Mouse (Mus musculus) neural tube, embryonic 11.5 days (tissue): ENCODE results near the gene Dpp10. TPM values are rescaled to one million over a fixed set of nuclear protein-coding genes. Genes with fewer than 3 reads are reported as not detected.

ENCODE experiments used
- ATAC-seq: fragments of 200-750 bp; cut with Nextera tagmentation; 2 replicates; pipeline ENCODE4 v1.8.0; 2017; ENCODE audit warnings: moderate number of reproducible peaks, mild to moderate bottlenecking, moderate TSS enrichment, moderate library complexity; ENCODE audit not compliant: insufficient read depth, low FRiP score, low TSS enrichment
- DNase-seq: peaks from one replicate; pipeline ENCODE4 v3.0.0-alpha.2; 2015; ENCODE audit warnings: low spot score
- H3K27ac ChIP-seq: fragments of 300-500 bp; sonication (generic); 2 replicates; pipeline ENCODE4 v1.5.1; 2014; ENCODE audit warnings: low read depth, mild to moderate bottlenecking, low read length
- H3K27me3 ChIP-seq: fragments of 300-500 bp; sonication (generic); 2 replicates; pipeline ENCODE4 v1.6.1; 2014; ENCODE audit warnings: mild to moderate bottlenecking, low read length, mixed read lengths; ENCODE audit not compliant: control insufficient read depth, insufficient read depth
- H3K36me3 ChIP-seq: fragments of 300-500 bp; sonication (generic); 2 replicates; pipeline ENCODE4 v1.6.1; 2014; ENCODE audit warnings: mild to moderate bottlenecking, low read length, moderate library complexity, mixed read lengths; ENCODE audit not compliant: control insufficient read depth, insufficient read depth
- H3K4me1 ChIP-seq: fragments of 300-500 bp; sonication (generic); 2 replicates; pipeline ENCODE4 v1.6.1; 2014; ENCODE audit warnings: low read length, mixed read lengths; ENCODE audit not compliant: control insufficient read depth, insufficient read depth
- H3K4me2 ChIP-seq: fragments of 300-500 bp; sonication (generic); 2 replicates; pipeline ENCODE4 v1.6.1; 2014; ENCODE audit warnings: low read depth, mild to moderate bottlenecking, moderate library complexity
- H3K4me3 ChIP-seq: fragments of 300-500 bp; sonication (generic); 2 replicates; pipeline ENCODE4 v1.5.1; 2014; ENCODE audit warnings: low read depth, low read length
- H3K9ac ChIP-seq: fragments of 300-500 bp; sonication (generic); 2 replicates; pipeline ENCODE4 v1.6.1; 2014; ENCODE audit warnings: mild to moderate bottlenecking, low read length
- H3K9me3 ChIP-seq: fragments of 300-500 bp; sonication (generic); 2 replicates; pipeline ENCODE4 v1.6.1; 2016; ENCODE audit warnings: low read length; ENCODE audit not compliant: control insufficient read depth
- WGBS: fragments of 180-500 bp; shearing (Covaris S2); extraction: QIAGEN DNeasy Blood & Tissue Kit; methylation state at CpG from one replicate; pipeline ENCODE4 v1.1.7; 2014; 5-methylcytosine and 5-hydroxymethylcytosine counted together
- polyA plus RNA-seq: library from polyadenylated mRNA; unstranded; fragments of >200 nt; fragmentation: Nextera tagmentation; extraction: Ambion mirVana; gene quantifications from 2 replicates; pipeline ENCODE4 v1.2.1, GENCODE M21; 2014

Gene Dpp10
- 0.70 and 1.1 TPM in 2 replicates for polyA plus RNA-seq

- Histone ChIP-seq H3K4me2 (peak within 1 kb of the TSS; percentile 94), H3K27me3 (peaks cover 25% of the 10 kb centered on the region), H3K4me3 (peak within 1 kb of the TSS; percentile 53), H3K4me1 (no peaks in the 10 kb centered on the region), H3K36me3 (no peaks in the 10 kb centered on the region), H3K9me3 (no peaks in the 10 kb centered on the region), H3K27ac (no peak within 1 kb of the TSS), H3K9ac (peak within 1 kb of the TSS; percentile 41)
- ATAC-seq (peak; percentile 62), DNase-seq (peak; percentile 56)
- WGBS = under 1% methylated on average over 26 of the region's 38 CpGs
These were observed at the start of gene Dpp10 for GRCm38 (mm10) chr1:124044925-124045640. Gene Dpp10 (minus strand): TSS chr1:124045559.

- ATAC-seq (no peak), DNase-seq (no peak)
- no peak overlapping the region for H3K4me3 ChIP-seq
- no peak overlapping the region for H3K9ac ChIP-seq
- H3K4me2 ChIP-seq = no peak overlapping the region
- no peaks in the 10 kb centered on the region for H3K36me3 ChIP-seq
- H3K27me3 ChIP-seq = peaks cover 25% of the 10 kb centered on the region
- no peak overlapping the region for H3K27ac ChIP-seq
- 90% methylated on average over 1 of the region's 1 CpGs for WGBS
- no peaks in the 10 kb centered on the region for H3K4me1 ChIP-seq
- no peaks in the 10 kb centered on the region for H3K9me3 ChIP-seq
These were observed 3.2 kb upstream of the Dpp10 start for GRCm38 (mm10) chr1:124048544-124048943.

GRCm38 (mm10) chr1:124045761-124046300 is 472 bp upstream of the Dpp10 start:
- H3K4me3 ChIP-seq = peak overlapping the region; percentile 53
- peak overlapping the region; percentile 41 for H3K9ac ChIP-seq
- peak; percentile 64 for DNase-seq
- no peak overlapping the region for H3K27ac ChIP-seq
- H3K4me1 ChIP-seq = no peaks in the 10 kb centered on the region
- peak; percentile 72 for ATAC-seq
- H3K4me2 ChIP-seq = peak overlapping the region; percentile 94
- H3K9me3 ChIP-seq = no peaks in the 10 kb centered on the region
- WGBS = under 1% methylated on average over 40 of the region's 44 CpGs
- no peaks in the 10 kb centered on the region for H3K36me3 ChIP-seq
- H3K27me3 ChIP-seq = peaks cover 25% of the 10 kb centered on the region

GRCm38 (mm10) chr1:124044161-124044560 is 1.2 kb downstream of the Dpp10 start:
- no peaks in the 10 kb centered on the region for H3K4me1 ChIP-seq
- H3K27ac ChIP-seq = no peak overlapping the region
- DNase-seq = no peak
- H3K4me3 ChIP-seq = no peak overlapping the region
- no peaks in the 10 kb centered on the region for H3K36me3 ChIP-seq
- WGBS = 12% methylated on average over 12 of the region's 12 CpGs
- H3K27me3 ChIP-seq = peaks cover 25% of the 10 kb centered on the region
- ATAC-seq = no peak
- H3K9me3 ChIP-seq = no peaks in the 10 kb centered on the region
- H3K4me2 ChIP-seq = no peak overlapping the region
- H3K9ac ChIP-seq = no peak overlapping the region

GRCm38 (mm10) chr1:124043421-124043820 is 1.9 kb downstream of the Dpp10 start:
- H3K9me3 ChIP-seq = no peaks in the 10 kb centered on the region
- no peaks in the 10 kb centered on the region for H3K36me3 ChIP-seq
- no peak for ATAC-seq
- WGBS = 67% methylated on average over 6 of the region's 6 CpGs
- no peak overlapping the region for H3K4me3 ChIP-seq
- no peaks in the 10 kb centered on the region for H3K4me1 ChIP-seq
- no peak overlapping the region for H3K9ac ChIP-seq
- no peak for DNase-seq
- no peak overlapping the region for H3K4me2 ChIP-seq
- H3K27me3 ChIP-seq = peaks cover 25% of the 10 kb centered on the region
- H3K27ac ChIP-seq = no peak overlapping the region

GRCm38 (mm10) chr1:124041559-124041958 is 3.8 kb downstream of the Dpp10 start:
- DNase-seq (peak; percentile 14), ATAC-seq (no peak)
- Histone ChIP-seq H3K4me2 (no peak overlapping the region), H3K27ac (no peak overlapping the region), H3K4me3 (no peak overlapping the region), H3K27me3 (peaks cover 25% of the 10 kb centered on the region), H3K9ac (no peak overlapping the region), H3K4me1 (no peaks in the 10 kb centered on the region), H3K36me3 (no peaks in the 10 kb centered on the region), H3K9me3 (no peaks in the 10 kb centered on the region)
- WGBS = 5% methylated on average over 3 of the region's 3 CpGs

- Histone ChIP-seq H3K27ac (no peak overlapping the region), H3K27me3 (no peaks in the 10 kb centered on the region), H3K36me3 (no peaks in the 10 kb centered on the region), H3K9ac (no peak overlapping the region), H3K4me3 (no peak overlapping the region), H3K4me1 (no peaks in the 10 kb centered on the region), H3K9me3 (no peaks in the 10 kb centered on the region), H3K4me2 (no peak overlapping the region)
- 81% methylated on average over 4 of the region's 4 CpGs for WGBS
- DNase-seq = no peak
- no peak for ATAC-seq
These were observed 9.9 kb downstream of the Dpp10 start for GRCm38 (mm10) chr1:124035306-124035990.

- 72% methylated on average over 6 of the region's 6 CpGs for WGBS
These were observed 12.7 kb downstream of the Dpp10 start for GRCm38 (mm10) chr1:124032677-124033076.

More at GRCm38 (mm10) chr1:124032677-124033076, 12.7 kb downstream of the Dpp10 start:
- Histone ChIP-seq H3K9ac (no peak overlapping the region), H3K9me3 (no peaks in the 10 kb centered on the region), H3K4me1 (no peaks in the 10 kb centered on the region), H3K4me2 (no peak overlapping the region), H3K36me3 (no peaks in the 10 kb centered on the region), H3K4me3 (no peak overlapping the region), H3K27me3 (no peaks in the 10 kb centered on the region), H3K27ac (no peak overlapping the region)
- DNase-seq (no peak), ATAC-seq (no peak)
